Mouse (Mus musculus) E14TG2a.4 (cell line): ENCODE results near the gene Gm42669.
A peak's percentile ranks its signal among the peaks of the same experiment; 100 is the strongest.

Source experiments
- H3K27me3 ChIP-seq: 2 replicates; pipeline ENCODE4 v1.6.1; 2014; ENCODE audit warnings: low read length, control low read depth; ENCODE audit not compliant: insufficient read depth
- H3K36me3 ChIP-seq: 2 replicates; pipeline ENCODE4 v1.6.1; 2014; ENCODE audit warnings: low read length, control low read depth; ENCODE audit not compliant: insufficient read depth
- H3K4me1 ChIP-seq: replicated peaks from 2 replicates; pipeline ENCODE4 v1.6.1; 2014; ENCODE audit warnings: low read depth, low read length, control low read depth
- H3K4me3 ChIP-seq: replicated peaks from 2 replicates; pipeline ENCODE4 v1.5.1; 2014; ENCODE audit warnings: mild to moderate bottlenecking, low read length
- H3K9me3 ChIP-seq: 2 replicates; pipeline ENCODE4 v1.6.1; 2014; ENCODE audit warnings: low read length, control low read depth
- CTCF ChIP-seq: conservative IDR thresholded peaks from 2 replicates; pipeline ENCODE4 v1.5.1; 2014; ENCODE audit warnings: low read length
- NANOG ChIP-seq: IDR thresholded peaks from 2 replicates; pipeline ENCODE4 v1.6.1; 2014; ENCODE audit warnings: borderline replicate concordance, low read length, mixed read lengths
- POU5F1 ChIP-seq: IDR thresholded peaks from 2 replicates; pipeline ENCODE4 v1.6.1; 2014; ENCODE audit warnings: low read length, borderline replicate concordance

The Gm42669 gene

DNA sequence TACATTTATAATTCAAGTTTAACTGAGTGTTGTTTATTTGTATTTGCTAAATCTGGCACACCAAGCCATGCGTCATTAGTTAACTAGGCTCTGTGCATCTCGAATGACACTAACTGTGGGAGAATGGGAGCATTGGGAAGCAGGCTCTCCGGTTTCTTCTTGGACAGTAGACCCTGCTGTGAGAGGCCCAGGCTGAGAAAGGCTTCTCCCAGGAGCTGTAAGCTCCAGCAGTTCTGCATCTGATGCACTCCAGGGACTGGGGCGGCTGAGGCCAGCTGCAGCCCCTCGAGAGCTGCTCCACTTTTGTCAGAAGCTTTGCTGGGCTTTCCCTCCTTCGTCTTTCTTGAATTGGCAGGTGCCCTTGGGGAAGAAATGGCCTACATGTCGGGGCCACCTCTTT, 34.3 kb downstream of the Gm42669 start:
- H3K27me3 ChIP-seq, result no peaks in the 10 kb centered on the region
- no peaks in the 10 kb centered on the region for H3K9me3 ChIP-seq
- no peak overlapping the region for H3K4me3 ChIP-seq
- no peak for TF ChIP-seq NANOG
- TF ChIP-seq CTCF, result no peak
- no peak for TF ChIP-seq POU5F1
- H3K4me1 ChIP-seq, result no peaks in the 10 kb centered on the region
- no peaks in the 10 kb centered on the region for H3K36me3 ChIP-seq

DNA sequence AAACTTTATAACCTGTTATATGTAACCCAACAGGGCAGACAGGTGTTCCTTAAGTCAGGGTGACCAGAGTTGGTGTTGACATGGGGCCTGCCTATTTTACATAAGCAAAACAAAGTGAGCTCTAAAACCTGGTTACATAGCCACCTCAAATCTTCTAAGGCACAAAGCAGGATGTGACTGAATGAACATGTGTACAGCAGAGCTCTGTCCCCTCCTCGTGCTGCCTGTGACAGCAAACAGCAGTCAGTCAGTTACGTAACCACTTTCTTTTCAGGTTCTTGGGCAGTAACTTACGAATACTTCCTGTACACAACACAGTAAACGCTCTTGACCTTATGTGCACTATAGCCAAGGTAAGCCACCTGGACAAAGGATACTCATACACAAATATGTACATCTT, 38.5 kb downstream of the Gm42669 start:
- H3K27me3 ChIP-seq, result no peaks in the 10 kb centered on the region
- H3K9me3 ChIP-seq, result no peaks in the 10 kb centered on the region
- no peak overlapping the region for H3K4me3 ChIP-seq
- no peaks in the 10 kb centered on the region for H3K36me3 ChIP-seq
- no peak for TF ChIP-seq POU5F1
- TF ChIP-seq NANOG, result no peak
- no peak for TF ChIP-seq CTCF
- H3K4me1 ChIP-seq, result no peaks in the 10 kb centered on the region

DNA sequence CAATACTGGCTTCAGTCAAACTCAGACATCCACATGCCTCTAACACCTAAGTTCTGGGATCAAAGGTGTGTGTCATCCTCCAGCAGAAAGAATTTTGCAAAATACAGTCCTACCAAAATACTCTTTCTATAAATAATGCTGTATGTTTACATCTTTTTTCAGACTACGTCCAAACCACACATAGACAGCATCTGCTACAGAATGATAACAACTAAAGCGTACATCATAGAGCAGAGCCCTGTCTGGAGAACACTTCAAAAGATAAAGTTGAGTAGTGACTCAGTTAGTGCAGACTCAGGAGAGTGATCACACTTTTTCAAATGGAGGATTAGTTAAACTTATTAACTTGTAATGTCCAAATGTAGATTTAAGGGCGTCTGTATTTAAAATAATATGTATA, 40.5 kb downstream of the Gm42669 start:
- Histone ChIP-seq H3K4me3 (no peak overlapping the region), H3K9me3 (no peaks in the 10 kb centered on the region), H3K36me3 (no peaks in the 10 kb centered on the region), H3K4me1 (no peaks in the 10 kb centered on the region), H3K27me3 (no peaks in the 10 kb centered on the region)
- TF ChIP-seq NANOG, result no peak
- no peak for TF ChIP-seq CTCF
- no peak for TF ChIP-seq POU5F1

DNA sequence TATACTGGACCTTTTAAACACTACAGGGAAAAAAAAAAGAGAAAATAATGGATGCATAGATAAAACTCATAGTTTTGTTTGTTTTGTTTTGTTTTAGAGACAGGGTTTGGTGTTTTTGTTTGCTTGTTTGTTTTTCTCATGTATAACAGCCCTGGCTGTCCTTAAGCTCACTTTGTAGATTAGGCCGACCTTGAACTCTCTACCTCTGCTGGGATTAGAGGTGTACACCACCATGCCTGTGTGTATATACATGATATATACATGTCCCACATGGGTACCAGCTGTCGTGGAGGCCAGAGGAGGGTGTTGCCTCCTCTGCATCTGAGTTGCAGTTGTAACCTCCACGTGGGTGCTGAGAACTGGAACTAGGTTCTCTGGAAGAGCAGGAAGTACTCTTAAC, 41.0 kb downstream of the Gm42669 start:
- Histone ChIP-seq H3K4me1 (no peaks in the 10 kb centered on the region), H3K36me3 (no peaks in the 10 kb centered on the region), H3K9me3 (no peaks in the 10 kb centered on the region), H3K27me3 (no peaks in the 10 kb centered on the region), H3K4me3 (no peak overlapping the region)
- TF ChIP-seq CTCF, result no peak
- TF ChIP-seq NANOG, result no peak
- TF ChIP-seq POU5F1, result no peak

DNA sequence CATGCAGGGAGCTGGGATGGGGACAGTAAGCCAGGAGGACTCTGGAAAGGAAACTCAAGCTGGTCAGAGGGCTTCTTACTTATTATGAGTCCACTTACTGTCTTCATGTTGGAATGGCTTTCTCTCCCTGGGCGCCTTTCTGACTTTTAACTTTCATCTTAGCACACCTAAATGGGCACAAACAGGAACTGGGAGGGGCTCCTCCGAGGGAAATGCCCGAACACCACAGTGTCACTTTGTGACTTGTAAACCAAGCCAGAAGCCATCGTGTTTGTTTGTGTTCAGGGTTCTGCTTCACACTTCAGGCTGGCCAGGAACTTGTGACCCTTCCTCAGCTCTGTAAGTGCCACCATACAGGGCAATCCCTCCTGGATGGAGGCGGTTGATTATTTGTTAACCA, 46.9 kb downstream of the Gm42669 start:
- Histone ChIP-seq H3K4me1 (no peaks in the 10 kb centered on the region), H3K9me3 (no peaks in the 10 kb centered on the region), H3K36me3 (peaks cover 10% of the 10 kb centered on the region), H3K27me3 (no peaks in the 10 kb centered on the region), H3K4me3 (no peak overlapping the region)
- TF ChIP-seq NANOG, result no peak
- no peak for TF ChIP-seq CTCF
- no peak for TF ChIP-seq POU5F1

DNA sequence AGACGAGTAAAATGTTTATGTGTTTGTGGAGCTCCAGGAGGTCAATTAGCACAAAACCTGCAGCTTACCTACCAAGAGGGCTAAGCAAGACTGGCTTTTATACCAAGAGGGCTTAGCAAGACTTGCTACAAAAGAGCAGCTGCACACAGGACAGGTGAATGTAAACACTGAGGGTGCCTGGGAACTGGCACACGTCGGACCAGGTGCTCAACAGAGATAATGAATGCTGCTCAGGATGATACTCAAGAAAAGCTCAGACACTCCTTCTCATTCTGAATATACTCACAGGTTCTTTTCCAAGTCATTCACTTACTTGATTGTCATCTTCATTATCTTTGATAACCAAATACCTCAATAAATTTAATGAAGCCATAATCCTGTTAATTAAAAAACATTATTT, 49.5 kb downstream of the Gm42669 start:
- H3K27me3 ChIP-seq, result no peaks in the 10 kb centered on the region
- no peak overlapping the region for H3K4me3 ChIP-seq
- peaks cover 27% of the 10 kb centered on the region for H3K36me3 ChIP-seq
- H3K4me1 ChIP-seq, result no peaks in the 10 kb centered on the region
- TF ChIP-seq POU5F1, result no peak
- no peak for TF ChIP-seq NANOG
- TF ChIP-seq CTCF, result no peak
- no peaks in the 10 kb centered on the region for H3K9me3 ChIP-seq

DNA sequence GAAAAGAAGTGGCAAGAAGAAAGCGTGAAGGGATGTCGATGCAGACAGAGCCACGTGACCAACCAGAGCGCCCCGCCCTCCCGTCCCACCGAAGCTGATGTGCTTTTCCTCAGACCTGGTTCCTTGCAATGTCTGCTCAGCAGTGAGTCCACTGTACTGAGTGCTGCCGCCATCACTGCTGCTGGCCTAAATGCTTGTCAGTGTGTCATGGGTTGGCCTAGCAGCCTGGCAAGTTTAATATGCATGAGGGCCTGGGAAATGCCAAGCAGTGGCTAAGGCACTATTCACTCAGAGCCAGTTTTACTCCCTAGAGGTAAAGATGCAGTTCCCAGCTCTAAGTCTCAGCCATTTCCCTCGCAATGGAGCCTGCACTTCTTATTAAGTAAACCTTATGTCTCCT, 61.7 kb downstream of the Gm42669 start:
- H3K9me3 ChIP-seq, result peaks cover 33% of the 10 kb centered on the region
- no peaks in the 10 kb centered on the region for H3K4me1 ChIP-seq
- H3K4me3 ChIP-seq, result no peak overlapping the region
- TF ChIP-seq NANOG, result no peak
- no peak for TF ChIP-seq POU5F1
- TF ChIP-seq CTCF, result no peak
- H3K27me3 ChIP-seq, result no peaks in the 10 kb centered on the region
- H3K36me3 ChIP-seq, result peaks cover 48% of the 10 kb centered on the region

DNA sequence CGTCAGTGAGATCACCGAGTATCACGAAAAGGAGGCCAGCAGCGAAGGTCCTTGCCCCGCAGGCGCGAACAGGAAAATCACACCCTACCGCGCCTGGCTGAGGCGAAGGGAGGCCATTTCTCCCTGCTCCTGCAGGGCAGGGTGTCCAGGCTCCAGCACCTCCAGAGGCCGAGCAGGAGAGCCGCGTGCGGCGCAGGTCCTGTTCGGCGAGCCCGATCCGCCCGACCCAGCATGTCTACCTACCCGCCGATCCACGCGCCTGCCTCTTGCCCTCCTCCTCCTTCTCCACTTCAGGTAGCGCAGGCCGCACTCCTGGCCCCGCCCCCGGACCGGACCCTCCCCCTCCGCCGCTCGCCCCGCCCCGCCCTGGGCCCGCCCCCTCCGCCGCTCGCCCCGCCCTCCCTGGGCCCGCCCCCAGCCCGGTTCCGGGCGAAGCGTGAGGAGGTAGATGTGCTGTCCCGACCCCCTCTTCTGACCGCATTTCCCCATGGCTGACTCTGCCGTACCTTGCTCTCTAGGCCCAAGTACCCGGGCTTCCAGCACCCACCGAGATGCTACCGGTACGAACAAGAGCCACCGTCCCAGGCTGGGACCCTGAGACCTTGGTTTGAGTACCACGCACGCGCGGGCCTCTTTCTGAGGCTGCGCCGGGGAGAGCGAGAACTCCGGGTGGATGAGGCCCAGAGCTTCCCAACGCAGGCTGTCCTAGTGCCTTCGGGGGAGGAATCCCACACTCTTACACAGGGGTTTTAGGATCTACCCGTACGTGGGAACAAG, 90.1 kb downstream of the Gm42669 start, which contains the start of the genes Rpap2 and Glmn:
TSS of gene Rpap2 (plus strand) at position 73 of the 777 bp plus-strand sequence.
TSS of gene Glmn (minus strand) at position 588 of the 777 bp plus-strand sequence.
- Histone ChIP-seq H3K4me3 (peak within 1 kb of the TSS; percentile 85), H3K4me1 (peaks cover 10% of the 10 kb centered on the region), H3K36me3 (peaks cover 21% of the 10 kb centered on the region), H3K27me3 (no peaks in the 10 kb centered on the region), H3K9me3 (no peaks in the 10 kb centered on the region)
- TF ChIP-seq CTCF (no peak), NANOG (no peak), POU5F1 (no peak)

DNA sequence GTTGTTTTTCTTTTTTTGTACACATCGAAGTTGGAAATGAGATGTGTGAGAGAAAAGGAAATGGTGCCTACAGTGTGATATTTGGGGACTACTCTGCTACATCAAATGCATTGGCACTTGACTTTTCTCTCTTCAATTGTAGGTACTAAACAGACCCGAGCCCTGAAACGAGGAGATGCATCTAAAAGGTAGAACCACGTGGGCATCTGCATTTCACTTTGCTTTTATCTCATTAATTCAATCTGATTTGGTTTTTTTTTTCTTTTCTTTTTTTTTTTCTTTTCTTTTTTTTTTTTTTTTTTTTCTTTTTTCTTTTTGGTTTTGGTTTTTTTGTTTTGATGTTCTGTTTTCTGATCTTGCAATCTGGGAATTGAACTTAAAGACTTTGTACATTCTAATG, 91.0 kb downstream of the Gm42669 start:
- peaks cover 25% of the 10 kb centered on the region for H3K36me3 ChIP-seq
- H3K4me1 ChIP-seq, result peaks cover 7% of the 10 kb centered on the region
- TF ChIP-seq CTCF, result no peak
- no peak for TF ChIP-seq NANOG
- TF ChIP-seq POU5F1, result no peak
- H3K27me3 ChIP-seq, result no peaks in the 10 kb centered on the region
- H3K9me3 ChIP-seq, result no peaks in the 10 kb centered on the region
- peak overlapping the region; percentile 85 for H3K4me3 ChIP-seq
